Mouse (Mus musculus) thymus, adult 2 months (tissue): ENCODE measurements around the gene Ecd.

Experiments used
- CTCF ChIP-seq: fragments of 200-500 bp; IDR thresholded peaks from 2 replicates; pipeline ENCODE4 v1.5.1; 2012; ENCODE audit warnings: mild to moderate bottlenecking, control low read depth, low read length, moderate library complexity, borderline replicate concordance; ENCODE audit not compliant: control insufficient read depth, poor library complexity, insufficient read depth; ENCODE audit errors: extremely low read depth
- POLR2A ChIP-seq: fragments of 200-500 bp; IDR thresholded peaks from 2 replicates; pipeline ENCODE4 v1.6.1; 2012; ENCODE audit warnings: mild to moderate bottlenecking, low read length, control low read depth, moderate library complexity; ENCODE audit not compliant: control insufficient read depth, poor library complexity, insufficient read depth; ENCODE audit errors: extremely low read depth

DNA sequence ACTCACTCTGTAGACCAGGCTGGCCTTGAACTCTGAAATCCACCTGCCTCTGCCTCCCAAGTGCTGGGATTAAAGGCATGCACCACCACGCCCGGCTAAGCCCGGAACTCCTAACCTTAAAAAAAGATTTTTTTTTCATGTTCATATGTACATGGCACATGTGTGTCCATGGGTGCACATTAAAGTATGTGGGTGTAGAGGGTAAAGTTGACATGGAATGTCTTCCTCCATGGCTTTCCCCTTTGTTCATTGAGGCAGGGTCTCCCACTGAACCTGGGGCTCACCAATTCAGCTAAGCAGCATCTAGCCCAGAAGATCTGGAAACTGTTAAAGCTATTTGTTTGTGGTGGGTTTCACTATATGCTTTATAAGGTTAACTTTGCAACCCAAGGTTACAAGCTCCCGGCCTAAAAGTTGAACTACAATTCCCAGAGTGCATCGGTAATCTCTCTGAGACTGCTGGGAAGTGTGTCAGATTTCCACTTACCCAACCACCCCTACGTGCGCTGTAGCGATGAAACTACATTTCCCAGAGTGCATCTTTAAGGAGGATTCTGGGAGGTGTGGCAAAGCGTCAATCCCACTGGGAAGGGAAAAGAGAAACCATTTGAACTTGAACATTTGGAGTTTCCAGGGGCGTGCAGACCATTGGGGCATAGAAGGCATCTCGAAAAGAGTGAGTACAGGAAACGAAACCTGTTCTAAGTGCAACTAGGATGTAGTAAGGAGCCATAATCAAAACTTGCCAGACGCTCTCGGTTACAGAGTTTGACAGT, 53.6 kb downstream of the Ecd start, which contains the start of gene Nudt13:
- no peak for TF ChIP-seq CTCF
- no peak for TF ChIP-seq POLR2A
